Mouse (Mus musculus) G1E-ER4 (cell line): ENCODE measurements around the gene Mtmr11. TPM values are rescaled to one million over a fixed set of nuclear protein-coding genes. Genes with fewer than 3 reads are reported as not detected.

Experiments used
- GATA1 ChIP-seq: IDR thresholded peaks from one replicate; pipeline ENCODE4 v1.8.0; 2012; ENCODE audit warnings: low read length, inconsistent platforms
- polyA plus RNA-seq: library from polyadenylated mRNA; stranded (reverse); fragments of >175 nt; gene quantifications from 2 replicates; pipeline ENCODE4 v1.2.3, GENCODE M21; 2012

Mtmr11 gene
- polyA plus RNA-seq, 1 experiment: not detected

- no peak for TF ChIP-seq GATA1
Measured at GRCm38 (mm10) chr3:96163040-96163439, 1.2 kb downstream of the Mtmr11 start.

- TF ChIP-seq GATA1: no peak
Measured at GRCm38 (mm10) chr3:96168466-96169158, 6.8 kb downstream of the Mtmr11 start.

- no peak for TF ChIP-seq GATA1
Measured at GRCm38 (mm10) chr3:96170276-96170675, 8.5 kb downstream of the Mtmr11 start.

GRCm38 (mm10) chr3:96170976-96171545, 9.3 kb downstream of the Mtmr11 start:
- TF ChIP-seq GATA1: no peak

- no peak for TF ChIP-seq GATA1
Measured at GRCm38 (mm10) chr3:96171583-96172196, 9.9 kb downstream of the Mtmr11 start.

GRCm38 (mm10) chr3:96172197-96173178, 10.7 kb downstream of the Mtmr11 start, which contains the start of gene Sf3b4:
Sf3b4 (plus strand) TSS chr3:96172332.
- TF ChIP-seq GATA1: no peak

GRCm38 (mm10) chr3:96173185-96173584, 11.4 kb downstream of the Mtmr11 start:
- no peak for TF ChIP-seq GATA1

GRCm38 (mm10) chr3:96175251-96175650, 13.4 kb downstream of the Mtmr11 start:
- no peak for TF ChIP-seq GATA1

GRCm38 (mm10) chr3:96178427-96178826, 16.6 kb downstream of the Mtmr11 start:
- TF ChIP-seq GATA1: no peak

- TF ChIP-seq GATA1: no peak
Measured at GRCm38 (mm10) chr3:96178902-96179301, 17.1 kb downstream of the Mtmr11 start.

- no peak for TF ChIP-seq GATA1
Measured at GRCm38 (mm10) chr3:96179531-96179930, 17.7 kb downstream of the Mtmr11 start.

- TF ChIP-seq GATA1: no peak
Measured at GRCm38 (mm10) chr3:96180727-96181477, 19.1 kb downstream of the Mtmr11 start, which contains the start of gene Sv2a. Sv2a (plus strand) TSS chr3:96181151.

- no peak for TF ChIP-seq GATA1
Measured at GRCm38 (mm10) chr3:96181510-96182381, 19.9 kb downstream of the Mtmr11 start.

GRCm38 (mm10) chr3:96182382-96182776, 20.6 kb downstream of the Mtmr11 start:
- TF ChIP-seq GATA1: no peak

- no peak for TF ChIP-seq GATA1
Measured at GRCm38 (mm10) chr3:96192977-96193376, 31.2 kb downstream of the Mtmr11 start.
